Mouse (Mus musculus) R1 (cell line): ENCODE results near the gene Mrps11.

ENCODE experiments used
- DNase-seq: peaks from one replicate; pipeline ENCODE4 v3.0.0-alpha.2; 2018; ENCODE audit warnings: low read depth, low spot score

Mrps11 gene

DNA sequence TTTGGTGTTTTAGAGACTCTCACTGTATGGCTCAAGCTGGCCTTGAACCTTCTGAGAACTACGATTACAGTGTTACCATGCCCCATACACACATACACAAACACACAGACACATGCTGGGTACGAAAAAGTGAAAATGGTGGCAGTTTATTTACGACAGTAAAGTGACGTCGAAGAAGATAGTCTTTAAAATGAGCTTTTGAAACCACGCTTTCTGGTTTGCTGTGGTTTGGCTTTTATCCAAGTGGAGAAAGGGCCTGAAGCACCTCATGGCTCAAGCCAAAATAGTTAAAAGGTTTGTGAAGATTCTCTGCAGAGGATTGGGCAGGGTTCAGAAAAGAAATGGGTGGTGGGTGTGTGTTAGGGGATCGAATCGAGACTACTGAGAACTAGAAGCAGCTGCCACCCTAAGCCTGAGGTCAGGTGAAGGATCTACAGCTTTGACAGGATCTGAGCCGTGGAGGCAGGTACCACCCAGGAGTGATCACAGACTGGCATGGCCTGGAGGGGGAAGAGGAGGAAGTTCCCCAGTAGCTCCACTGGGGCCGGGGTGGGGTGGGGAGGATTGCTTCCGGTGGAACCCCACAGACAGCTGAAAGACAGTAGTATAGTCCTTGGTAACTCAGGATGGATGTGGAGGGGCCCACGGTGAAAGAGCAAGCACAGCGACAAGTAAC, 11.1 kb downstream of the Mrps11 start:
- no peak for DNase-seq

DNA sequence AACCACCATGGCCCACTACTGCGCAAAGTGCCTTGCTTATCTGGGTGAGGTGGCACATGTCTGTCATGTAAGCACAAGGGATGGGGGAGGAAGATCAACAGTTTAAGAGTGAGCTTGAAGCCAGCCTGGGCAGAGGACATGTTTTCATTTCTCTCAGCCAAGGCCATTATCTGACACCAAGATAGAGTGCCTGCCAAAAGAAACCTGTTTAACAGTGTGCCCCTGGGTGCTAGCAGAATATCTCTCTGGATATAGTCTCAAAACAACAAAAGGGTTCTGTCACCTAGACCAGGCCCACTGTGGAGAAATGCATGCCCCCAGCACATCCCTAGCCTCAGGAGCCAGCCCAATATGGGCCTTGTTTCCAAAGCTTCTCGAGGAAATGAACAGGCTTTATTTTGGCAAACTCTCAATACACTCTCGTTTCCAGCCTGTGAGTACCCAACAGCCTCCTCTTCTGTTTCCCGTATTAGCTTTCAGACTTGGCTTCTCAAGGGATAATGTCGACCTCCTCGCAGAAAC, 11.7 kb downstream of the Mrps11 start:
- no peak for DNase-seq

DNA sequence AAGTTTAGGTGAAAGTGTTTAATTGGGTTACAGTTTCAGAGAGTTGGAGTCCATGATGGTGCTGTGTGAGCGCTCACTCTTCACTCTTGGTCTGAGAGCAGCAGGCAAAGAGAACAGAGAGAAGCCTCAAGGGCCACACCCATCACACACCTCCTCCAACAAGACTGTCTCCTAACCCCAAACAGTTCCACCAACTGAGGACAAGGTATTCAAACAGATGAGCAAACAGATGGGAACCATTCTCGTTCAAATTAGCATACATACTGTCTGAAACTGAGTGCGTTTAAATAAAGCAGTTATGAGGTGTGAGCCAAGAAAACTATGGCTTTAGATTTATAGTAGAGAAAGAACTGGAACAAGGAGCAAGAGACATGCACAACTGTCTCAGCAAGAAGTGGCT, 13.7 kb downstream of the Mrps11 start:
- no peak for DNase-seq

DNA sequence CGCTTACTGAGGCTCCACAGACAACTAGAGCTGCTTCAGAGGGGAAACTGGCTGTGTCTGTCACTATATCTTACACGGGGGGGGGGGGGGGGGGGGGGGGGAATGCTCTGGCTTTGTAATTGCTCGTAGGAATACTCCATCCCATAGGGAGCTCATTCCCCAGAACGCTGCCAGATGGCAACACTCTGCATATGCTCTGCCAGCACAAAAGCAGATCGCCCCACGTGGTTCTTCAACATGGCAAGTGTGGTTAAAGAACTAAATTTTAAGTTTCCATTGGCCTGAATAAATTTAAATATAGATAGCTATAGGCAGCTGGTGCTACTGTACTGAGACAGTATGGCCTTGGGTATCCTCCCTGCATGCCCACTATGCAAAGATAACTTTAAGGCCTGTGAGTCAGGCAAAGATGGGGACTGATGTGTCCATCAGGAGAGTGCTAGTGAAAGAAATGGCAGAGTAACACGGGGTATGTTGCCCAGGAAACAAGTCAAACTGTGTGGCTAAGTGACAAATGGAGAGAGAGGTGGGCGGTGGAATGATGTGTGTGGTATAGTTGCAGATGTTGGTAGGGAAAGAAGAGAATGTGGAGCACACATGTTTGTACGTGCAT, 15.0 kb downstream of the Mrps11 start:
- DNase-seq = no peak

DNA sequence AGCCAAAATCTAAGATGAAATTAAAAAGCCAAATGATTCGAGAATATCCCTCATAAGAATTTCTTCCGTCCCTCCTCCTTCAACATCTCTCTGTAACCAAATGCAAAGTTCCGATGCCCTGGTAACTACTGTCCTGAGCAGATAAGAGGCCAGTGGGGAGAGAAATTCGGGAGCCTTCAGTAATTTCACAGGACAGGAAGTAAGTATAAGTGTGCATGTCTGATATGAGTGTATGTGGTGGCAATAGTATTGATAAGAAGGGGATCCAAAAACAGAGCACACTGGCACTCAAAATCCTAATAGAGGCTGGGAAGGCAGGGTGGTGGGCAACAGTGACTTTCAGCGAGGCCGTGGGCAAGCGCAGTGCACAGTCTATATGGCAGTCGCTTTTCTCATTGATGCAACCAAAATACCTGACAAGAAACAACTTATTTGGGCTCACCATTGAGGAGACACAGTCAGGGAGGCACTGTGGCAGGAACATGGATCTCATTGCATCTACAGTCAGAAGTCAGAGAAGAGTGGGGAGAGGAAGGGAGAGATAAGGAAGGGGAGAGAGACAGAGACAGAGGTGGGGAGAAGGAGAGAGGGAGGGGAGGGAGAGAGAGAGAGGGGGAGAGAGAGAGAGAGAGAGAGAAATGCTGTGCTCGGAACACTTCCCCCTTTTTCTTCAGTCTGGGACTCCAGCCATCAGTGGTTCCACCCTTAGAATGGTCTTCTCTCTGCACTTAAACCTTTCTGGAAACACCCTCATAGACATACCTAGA, 17.0 kb downstream of the Mrps11 start:
- no peak for DNase-seq

DNA sequence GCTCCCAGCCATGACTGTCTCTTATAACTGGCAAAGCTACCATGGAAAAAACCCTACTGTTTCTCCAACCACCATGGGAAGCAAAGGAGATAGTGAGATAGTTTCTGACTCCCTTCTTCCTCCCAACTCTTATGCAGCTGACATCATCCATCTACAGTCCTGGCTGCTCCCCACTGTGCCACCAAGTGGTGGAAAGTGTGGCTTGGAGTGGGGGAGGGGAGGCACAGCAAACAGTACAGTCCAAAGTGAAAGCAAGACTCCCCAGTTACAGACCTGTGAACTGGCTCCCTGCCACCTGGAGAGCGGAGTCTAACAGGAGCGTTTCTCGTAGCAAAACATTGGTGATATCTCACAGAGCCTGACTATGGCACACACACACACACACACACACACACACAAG, 20.9 kb downstream of the Mrps11 start:
- peak; percentile 40 for DNase-seq

DNA sequence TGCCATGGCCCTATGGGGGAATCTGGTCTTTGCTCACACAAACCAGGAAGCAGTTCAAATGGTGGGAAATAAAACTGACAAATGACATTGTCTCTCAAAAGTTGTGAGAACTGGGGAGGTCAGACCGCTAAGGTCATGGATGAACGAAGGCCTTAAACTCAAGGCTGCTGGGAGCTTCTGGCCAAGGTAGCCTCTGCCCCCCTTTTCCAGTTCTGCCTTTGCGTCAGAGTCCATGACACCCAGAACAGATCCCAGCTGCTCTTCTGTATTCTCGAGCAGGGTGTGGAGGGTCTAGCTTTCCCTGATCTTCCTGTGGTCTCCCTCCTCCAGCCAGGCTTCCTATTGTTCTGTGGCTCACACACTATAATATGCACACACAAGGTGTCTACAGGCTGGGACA, 24.3 kb downstream of the Mrps11 start:
- no peak for DNase-seq

DNA sequence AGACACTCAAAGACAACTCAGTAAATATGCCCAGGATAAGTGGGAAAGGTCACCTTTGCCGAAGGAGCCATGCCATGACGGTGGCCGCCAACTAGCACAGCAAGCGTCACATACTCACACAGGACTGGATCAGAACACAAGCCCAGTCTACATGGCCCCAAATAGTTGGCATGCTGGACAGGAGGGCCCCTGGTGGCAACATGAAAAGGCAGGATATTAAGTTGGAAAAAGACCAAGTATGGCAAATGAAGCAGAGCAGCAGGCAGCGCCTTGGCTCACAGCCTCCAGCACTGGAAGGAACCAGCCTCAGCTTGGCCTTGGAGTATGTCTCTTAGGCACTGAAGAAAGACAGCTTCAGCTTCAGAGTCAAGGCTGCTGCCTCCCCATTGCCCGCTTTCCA, 30.9 kb downstream of the Mrps11 start:
- no peak for DNase-seq

DNA sequence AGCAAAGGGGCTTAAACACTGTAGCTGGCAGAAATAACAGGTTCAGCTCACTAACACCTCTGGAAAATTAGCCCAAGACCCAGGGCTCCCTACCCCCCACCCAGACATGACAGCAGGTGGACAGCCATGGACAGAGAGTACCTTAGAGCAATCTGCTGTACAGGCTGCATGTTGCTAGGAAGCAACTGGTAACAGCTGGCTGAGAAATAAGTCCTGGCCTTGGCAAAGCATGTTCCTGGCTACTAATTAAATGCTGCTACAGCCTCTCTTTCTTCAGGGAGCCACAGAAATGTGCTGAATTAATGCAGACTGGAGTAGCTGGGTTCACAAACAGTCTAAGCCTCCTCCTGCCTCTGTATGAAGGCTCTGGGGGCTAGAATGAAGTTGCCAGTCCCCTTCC, 31.8 kb downstream of the Mrps11 start:
- no peak for DNase-seq

DNA sequence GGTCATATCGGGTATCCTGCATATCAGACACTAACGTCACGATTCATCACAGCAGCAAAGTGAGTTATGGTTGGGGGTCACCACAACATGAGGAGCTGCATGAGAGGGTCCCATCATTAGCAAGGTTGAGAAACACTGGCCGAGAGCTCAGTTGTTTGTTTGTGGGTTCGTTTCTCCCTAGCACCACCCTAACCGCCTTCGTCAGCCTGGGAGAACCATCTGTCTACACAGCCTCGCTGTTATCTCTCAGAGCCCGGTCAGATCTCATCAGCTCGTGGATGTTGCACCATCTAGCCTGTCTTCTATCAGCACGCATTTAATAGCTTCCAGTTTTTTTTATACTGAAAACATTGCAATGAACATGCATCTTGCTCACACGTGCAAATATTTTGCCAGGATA, 35.4 kb downstream of the Mrps11 start:
- DNase-seq = no peak

DNA sequence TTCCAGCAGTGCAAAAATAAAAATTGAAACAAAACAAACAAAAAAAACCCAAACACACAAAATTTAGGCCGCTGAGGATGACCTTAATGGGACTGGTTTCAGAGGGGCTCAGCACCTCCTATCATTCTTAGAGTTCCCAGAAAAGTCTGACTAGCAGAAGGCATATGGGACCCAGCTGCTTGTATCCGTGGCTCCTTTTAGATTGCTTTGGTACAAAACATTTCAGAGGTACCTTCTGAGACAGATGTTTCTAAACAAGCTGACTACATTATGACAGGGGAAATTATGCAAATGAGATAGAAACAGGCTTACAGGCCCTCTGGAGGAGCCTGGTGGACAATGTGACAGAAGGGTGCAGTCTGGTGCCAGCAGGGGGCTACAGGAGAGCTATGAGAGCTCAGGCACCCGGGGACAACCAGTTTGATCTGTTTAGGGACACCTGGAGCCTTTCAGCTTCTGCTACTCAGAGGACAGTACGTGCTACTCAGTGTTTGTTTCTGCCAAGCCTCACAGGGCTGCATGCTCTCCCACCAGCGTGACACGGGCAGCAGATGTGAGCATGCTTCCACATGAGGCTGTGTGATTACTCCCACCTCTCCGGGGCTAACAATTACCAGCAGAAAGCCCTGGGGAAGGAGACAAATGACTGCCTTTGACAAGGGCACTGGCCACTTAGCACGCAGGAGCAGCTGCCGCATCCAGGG, 43.9 kb downstream of the Mrps11 start:
- DNase-seq = peak; percentile 11

DNA sequence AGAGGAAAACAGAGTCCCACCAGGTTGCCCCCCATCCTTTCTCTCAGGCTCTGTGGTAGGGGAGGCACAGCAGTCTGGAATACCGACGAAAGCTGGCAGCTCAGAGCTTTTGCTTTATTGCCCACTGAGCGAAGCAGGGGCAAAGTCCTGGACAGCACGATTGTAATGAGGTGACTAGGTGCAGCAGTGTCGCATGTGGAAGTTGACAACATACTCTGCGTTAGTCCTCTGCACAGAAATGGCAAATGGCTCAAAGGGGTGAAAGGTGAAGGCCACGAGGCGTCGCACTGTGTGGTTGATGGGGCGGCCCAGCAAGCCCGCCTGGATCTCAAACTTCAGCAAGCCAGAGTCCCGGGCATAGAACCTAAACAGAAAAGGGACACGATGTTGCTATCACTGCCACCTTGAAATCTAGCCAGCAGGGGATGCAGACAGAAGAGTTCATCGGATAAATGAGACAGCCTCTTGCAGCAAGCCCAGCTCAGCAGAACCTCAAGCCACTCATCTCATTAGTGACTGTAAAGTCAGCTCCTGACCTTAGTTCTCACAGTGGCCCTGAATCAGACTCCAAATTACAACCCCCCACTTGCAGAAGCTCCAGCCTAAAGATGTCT, 44.9 kb downstream of the Mrps11 start:
- DNase-seq = no peak

DNA sequence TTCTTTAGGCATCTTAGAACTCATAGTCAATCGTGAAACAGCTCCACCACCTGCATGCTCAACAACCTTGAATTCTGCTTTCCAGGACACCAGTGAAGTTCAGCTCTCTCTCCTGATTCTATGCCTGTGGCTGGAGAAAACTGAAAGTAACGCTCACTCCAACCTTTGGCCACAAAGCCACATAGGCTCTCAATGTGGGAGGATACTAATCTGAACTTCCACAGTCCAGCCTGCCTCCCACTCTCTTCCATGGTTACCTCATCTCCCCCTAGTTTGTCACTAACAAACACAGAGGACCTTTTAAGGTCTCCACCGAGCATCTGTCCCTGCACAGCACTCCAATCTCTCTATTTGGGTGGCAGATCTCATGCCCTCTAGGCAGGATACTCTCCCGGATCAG, 52.7 kb downstream of the Mrps11 start:
- DNase-seq = no peak

DNA sequence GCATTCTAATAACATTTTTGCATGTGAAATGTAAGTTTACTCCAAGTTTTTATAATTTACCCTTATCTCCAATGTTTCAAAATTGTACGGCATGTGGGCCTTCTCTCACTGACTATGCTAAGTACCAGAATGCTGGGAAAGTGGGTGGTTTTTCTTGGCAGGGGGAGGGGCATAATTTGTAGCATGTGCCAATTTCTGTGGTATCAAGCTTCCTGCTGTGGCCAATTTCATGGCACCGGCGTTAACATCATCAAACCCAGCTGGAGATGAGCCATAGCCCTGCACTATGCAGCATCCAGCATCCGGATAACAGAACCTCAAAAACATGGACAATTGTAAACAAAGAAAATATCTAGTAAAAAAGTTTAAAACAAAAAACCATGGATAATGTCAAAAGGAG, 54.3 kb downstream of the Mrps11 start:
- no peak for DNase-seq

DNA sequence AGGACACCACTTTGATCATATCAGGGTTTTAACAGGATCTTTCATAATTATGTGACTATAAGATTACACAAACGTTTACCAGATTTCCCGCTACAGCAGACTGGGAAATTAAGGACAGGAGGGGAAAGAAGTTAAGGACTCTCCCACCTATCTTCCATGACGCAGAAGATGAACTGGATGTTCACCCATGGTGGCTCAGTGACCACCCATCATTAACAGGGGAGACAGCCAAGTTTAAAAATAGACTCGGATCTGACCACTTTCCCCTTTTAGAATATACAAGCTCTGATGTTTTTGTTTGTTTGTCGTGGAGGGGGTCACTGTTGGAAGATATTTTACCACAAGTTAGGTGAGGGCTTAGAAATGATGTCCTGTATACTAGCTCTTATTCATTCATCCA, 58.7 kb downstream of the Mrps11 start:
- no peak for DNase-seq
